In the genomic region with DNA sequence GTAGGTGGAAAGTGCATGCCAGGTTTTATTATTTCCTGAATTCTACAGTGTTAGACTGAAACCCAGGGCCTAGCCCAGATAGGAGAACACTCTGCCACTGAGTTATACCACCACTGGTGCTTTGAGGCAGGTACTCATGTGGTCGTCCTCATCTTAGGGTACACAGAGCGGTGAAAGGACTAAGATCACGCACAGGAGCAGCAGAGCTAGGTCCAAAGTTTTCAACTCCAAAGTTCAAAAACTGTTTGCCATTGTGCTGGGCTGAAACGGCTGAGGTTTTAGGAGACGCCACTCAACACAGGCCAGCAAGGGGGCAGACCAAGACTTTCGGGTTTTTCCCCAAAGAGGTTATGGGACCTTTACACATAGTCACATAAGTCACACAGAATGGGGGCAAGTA, we compare ENCODE assay signal across 19 mouse cellular contexts. TPM values are rescaled to one million over a fixed set of nuclear protein-coding genes. Genes with fewer than 3 reads are reported as not detected.
A peak's percentile ranks its signal among the peaks of the same experiment; 100 is the strongest.
DNase-seq lines count a peak whose midpoint lies in the region; ATAC-seq and TF ChIP-seq lines count a peak whose summit lies in the region.
"Had no signal": no experiment of that assay in that cellular context is flagged by ENCODE, and none has a peak within 500 bp of the region (broad histone marks: within the 10 kb centered on the region; RNA-seq: fewer than 3 reads in every experiment).

No protein-coding gene starts in this region.

- no peaks in the 10 kb centered on the region for H3K36me3 ChIP-seq in liver, embryonic 12.5 days
- no peaks in the 10 kb centered on the region for H3K36me3 ChIP-seq in liver, embryonic 11.5 days (ENCODE audit: control insufficient read depth, insufficient read depth, low read length)
- H3K36me3 ChIP-seq in limb, embryonic 15.5 days, result no peaks in the 10 kb centered on the region
- H3K36me3 ChIP-seq in heart, adult 2 months (ENCODE audit: control insufficient read depth, insufficient read depth, low read length), result no peaks in the 10 kb centered on the region
- H3K36me3 ChIP-seq in hindbrain, embryonic 14.5 days (replicated peaks; ENCODE audit: control insufficient read depth, insufficient read depth), result no peaks in the 10 kb centered on the region
- H3K36me3 ChIP-seq: forebrain, embryonic 12.5 days; heart, embryonic 10.5 days; hindbrain, embryonic 13.5 days had no signal

- TF ChIP-seq EP300 in heart, adult 2 months (IDR thresholded peaks at IDR 0.05; ENCODE audit: insufficient read depth, low read depth, low read length), result no peak

- no peak for TF ChIP-seq CTCF in heart, adult 2 months (IDR thresholded peaks at IDR 0.05)

- WGBS in liver, embryonic 12.5 days (ENCODE audit: insufficient replicate concordance), result 67% methylated on average over 6 of the region's 6 CpGs
- 72% methylated on average over 6 of the region's 6 CpGs for WGBS in liver, embryonic 11.5 days
- WGBS in limb, embryonic 15.5 days, result 83% methylated on average over 6 of the region's 6 CpGs
- WGBS in heart, adult 2 months, result 98% methylated on average over 6 of the region's 6 CpGs
- WGBS in hindbrain, embryonic 14.5 days, result 90% methylated on average over 6 of the region's 6 CpGs

- H3K27ac ChIP-seq in liver, embryonic 12.5 days, result 0 out of 2 replicates have a peak overlapping the region, but pooled peaks have one; percentile 28
- H3K27ac ChIP-seq in liver, embryonic 11.5 days (ENCODE audit: low read depth, low read length), result no peak overlapping the region
- peak overlapping the region; percentile 8; the same call in 1 of the 2 replicates for H3K27ac ChIP-seq in limb, embryonic 15.5 days
- no peak overlapping the region for H3K27ac ChIP-seq in heart, adult 2 months
- H3K27ac ChIP-seq in hindbrain, embryonic 14.5 days, result no peak overlapping the region
- H3K27ac ChIP-seq: forebrain, embryonic 12.5 days; heart, embryonic 10.5 days had no signal

- no peaks in the 10 kb centered on the region for H3K79me2 ChIP-seq in heart, adult 2 months (replicated peaks; ENCODE audit: control insufficient read depth, insufficient read depth, low read length)

- H3K9me3 ChIP-seq in liver, embryonic 12.5 days (replicated peaks), result no peaks in the 10 kb centered on the region
- H3K9me3 ChIP-seq in liver, embryonic 11.5 days (ENCODE audit: control insufficient read depth, low read length), result no peaks in the 10 kb centered on the region
- H3K9me3 ChIP-seq in limb, embryonic 15.5 days, result no peaks in the 10 kb centered on the region
- H3K9me3 ChIP-seq in hindbrain, embryonic 14.5 days (ENCODE audit: control insufficient read depth, low read length), result no peaks in the 10 kb centered on the region
- H3K9me3 ChIP-seq: forebrain, embryonic 12.5 days; heart, embryonic 10.5 days; hindbrain, embryonic 13.5 days had no signal

- intact Hi-C loops in heart, adult 2 months (cut with DNase I), result no loop called here

- no peak overlapping the region for H3K4me2 ChIP-seq in liver, embryonic 12.5 days
- no peak overlapping the region for H3K4me2 ChIP-seq in liver, embryonic 11.5 days
- H3K4me2 ChIP-seq in limb, embryonic 15.5 days, result no peak overlapping the region
- H3K4me2 ChIP-seq in hindbrain, embryonic 14.5 days (replicated peaks), result no peak overlapping the region
- H3K4me2 ChIP-seq: forebrain, embryonic 12.5 days; hindbrain, embryonic 13.5 days had no signal

- peaks cover 52% of the 10 kb centered on the region for H3K27me3 ChIP-seq in liver, embryonic 12.5 days (replicated peaks)
- peaks cover 8% of the 10 kb centered on the region for H3K27me3 ChIP-seq in liver, embryonic 11.5 days (replicated peaks; ENCODE audit: control insufficient read depth, insufficient read depth, low read length)
- H3K27me3 ChIP-seq in limb, embryonic 15.5 days, result no peaks in the 10 kb centered on the region
- H3K27me3 ChIP-seq in heart, adult 2 months (ENCODE audit: control insufficient read depth, insufficient read depth, low read length), result no peaks in the 10 kb centered on the region
- H3K27me3 ChIP-seq in hindbrain, embryonic 14.5 days (ENCODE audit: control insufficient read depth, insufficient read depth, low read length), result no peaks in the 10 kb centered on the region
- H3K27me3 ChIP-seq: forebrain, embryonic 12.5 days; hindbrain, embryonic 13.5 days; Patski had no signal

- ATAC-seq in liver, embryonic 12.5 days, result no peak
- ATAC-seq in liver, embryonic 11.5 days (replicated peaks; ENCODE audit: low FRiP score), result no peak
- no peak for ATAC-seq in limb, embryonic 15.5 days (ENCODE audit: insufficient number of reproducible peaks, low FRiP score, low TSS enrichment, low read depth)
- ATAC-seq in hindbrain, embryonic 14.5 days (ENCODE audit: low FRiP score), result no peak
- ATAC-seq: activated CD4-positive, CD25-positive, alpha-beta regulatory T cell, adult 4 months; midbrain, embryonic 16.5 days; Patski had no signal

- H3K9ac ChIP-seq in liver, embryonic 12.5 days, result no peak overlapping the region
- no peak overlapping the region for H3K9ac ChIP-seq in liver, embryonic 11.5 days (ENCODE audit: low read depth, low read length)
- no peak overlapping the region for H3K9ac ChIP-seq in limb, embryonic 15.5 days
- no peak overlapping the region for H3K9ac ChIP-seq in heart, adult 2 months (ENCODE audit: low read depth, low read length)
- H3K9ac ChIP-seq in hindbrain, embryonic 14.5 days, result no peak overlapping the region
- H3K9ac ChIP-seq: forebrain, embryonic 12.5 days; hindbrain, embryonic 13.5 days had no signal

- no peaks in the 10 kb centered on the region for H3K4me1 ChIP-seq in liver, embryonic 12.5 days
- H3K4me1 ChIP-seq in liver, embryonic 11.5 days (replicated peaks; ENCODE audit: control insufficient read depth, insufficient read depth, low read length), result no peaks in the 10 kb centered on the region
- peaks cover 27% of the 10 kb centered on the region for H3K4me1 ChIP-seq in limb, embryonic 15.5 days
- peaks cover 11% of the 10 kb centered on the region for H3K4me1 ChIP-seq in heart, adult 2 months (ENCODE audit: control insufficient read depth, insufficient read depth, low read length)
- peaks cover 7% of the 10 kb centered on the region; the same call in 1 of the 2 replicates for H3K4me1 ChIP-seq in hindbrain, embryonic 14.5 days (replicated peaks; ENCODE audit: control insufficient read depth, insufficient read depth, low read length)

- H3K4me3 ChIP-seq in liver, embryonic 12.5 days, result no peak overlapping the region
- H3K4me3 ChIP-seq in liver, embryonic 11.5 days (ENCODE audit: low read depth, low read length), result no peak overlapping the region
- H3K4me3 ChIP-seq in limb, embryonic 15.5 days, result no peak overlapping the region
- no peak overlapping the region for H3K4me3 ChIP-seq in heart, adult 2 months
- H3K4me3 ChIP-seq in hindbrain, embryonic 14.5 days (replicated peaks; ENCODE audit: low read length), result no peak overlapping the region
- H3K4me3 ChIP-seq: forebrain, embryonic 12.5 days; heart, embryonic 10.5 days; hindbrain, embryonic 13.5 days had no signal

- TF ChIP-seq POLR2A in heart, adult 2 months (IDR thresholded peaks at IDR 0.05; ENCODE audit: insufficient read depth, low read depth, low read length), result no peak

- peak; percentile 64 for DNase-seq in kidney, adult 11 months
- DNase-seq in kidney, adult 18-20 months, result no peak
- DNase-seq in liver, embryonic 11.5 days (ENCODE audit: low spot score), result no peak
- no peak for DNase-seq in heart, adult 2 months
- DNase-seq in hindbrain, embryonic 14.5 days (ENCODE audit: low spot score), result no peak
- DNase-seq: adrenal gland, postnatal 25 days; cerebellum, adult 18-20 months; gastrocnemius, postnatal 14 days; heart, postnatal 10 days; thymus, postnatal 36 days had no signal

RNA-seq across cellular contexts. Expression of a gene that starts 21.7 kb away (rescaled TPM):
- 5.1 and 6.5 TPM in 2 replicates for polyA plus RNA-seq in liver, embryonic 12.5 days (2016; fragmentation: Nextera tagmentation; extraction: Ambion mirVana)
- polyA plus RNA-seq in liver, embryonic 11.5 days (2014; fragmentation: Nextera tagmentation; extraction: Ambion mirVana), result 5.7 and 6.1 TPM in 2 replicates
- 43.5 and 68.6 TPM in 2 replicates for polyA plus RNA-seq in limb, embryonic 15.5 days (2015; fragmentation: Nextera tagmentation; extraction: Ambion mirVana)
- total RNA-seq in heart, adult 2 months (2021), result 10 to 100 TPM; 55.6 to 64.8 TPM
- polyA plus RNA-seq in heart, adult 2 months (2012; rRNA removed), result 33.2 and 47.8 TPM in 2 replicates
- polyA plus RNA-seq in hindbrain, embryonic 14.5 days (2014; fragmentation: Nextera tagmentation; extraction: Ambion mirVana), result 8.3 and 10.2 TPM in 2 replicates
- total RNA-seq: common myeloid progenitor, adult 5-6 weeks had no signal

Comparison
In these comparisons a context has a peak if more than half of its experiments do, and no peak if none do; other contexts are left out.
1. H3K27ac ChIP-seq: peak in liver, embryonic 12.5 days (single experiment) and limb, embryonic 15.5 days (single experiment); none in liver, embryonic 11.5 days (single experiment), heart, adult 2 months (single experiment) and hindbrain, embryonic 14.5 days (single experiment).